Mouse (Mus musculus) erythroblast, embryonic 14.5 days (primary cell): ENCODE results near the gene Cct3.

Source experiments
- GATA1 ChIP-seq: IDR thresholded peaks from 2 replicates; pipeline ENCODE4 v1.6.1; 2012; ENCODE audit warnings: low read length, inconsistent platforms, mixed read lengths
- TAL1 ChIP-seq: IDR thresholded peaks from 3 replicates; pipeline ENCODE4 v1.6.1; 2012; ENCODE audit warnings: low read length, inconsistent platforms, mixed read lengths

DNA sequence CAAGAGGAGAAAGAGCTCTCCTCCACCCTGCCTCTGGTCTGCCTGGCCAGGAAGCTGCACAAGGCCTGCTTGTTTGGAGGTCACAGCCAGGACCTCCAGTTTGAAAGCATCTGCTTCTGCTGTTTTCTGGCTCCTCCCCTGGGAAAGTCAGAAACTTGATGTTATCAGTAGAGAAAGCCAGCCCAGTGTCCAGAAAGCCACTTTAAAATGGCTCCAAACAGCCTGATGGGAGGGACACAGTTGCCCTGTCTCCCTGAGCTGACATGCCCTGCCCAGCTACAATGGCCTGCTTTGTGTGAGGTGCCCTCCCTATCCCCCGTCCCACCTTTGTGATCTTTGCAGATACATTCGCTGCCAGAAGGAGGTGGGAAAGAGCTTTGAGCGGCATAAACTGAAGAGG is 63.1 kb downstream of the Cct3 start:
- no peak for TF ChIP-seq GATA1
- TF ChIP-seq TAL1: no peak
